Mouse (Mus musculus): Measurements from ENCODE around the gene Olfr132. TPM values are rescaled to one million over a fixed set of nuclear protein-coding genes. Genes with fewer than 3 reads are reported as not detected.
"Not testable (repeated sequence)": the region's sequence is repeated elsewhere in the genome, so short reads cannot be mapped to it uniquely, and the experiment has no call there.

Gene Olfr132
- total RNA-seq (2021), result not detected

GRCm38 (mm10) chr17:38134426-38134825 is at the start of gene Olfr132:
Gene Olfr132 (minus strand): TSS chr17:38134526.
- no peak for DNase-seq (ENCODE audit: low spot score in 2 of 2)
- intact Hi-C loops (cut with DNase I), result no loop called here

DNA sequence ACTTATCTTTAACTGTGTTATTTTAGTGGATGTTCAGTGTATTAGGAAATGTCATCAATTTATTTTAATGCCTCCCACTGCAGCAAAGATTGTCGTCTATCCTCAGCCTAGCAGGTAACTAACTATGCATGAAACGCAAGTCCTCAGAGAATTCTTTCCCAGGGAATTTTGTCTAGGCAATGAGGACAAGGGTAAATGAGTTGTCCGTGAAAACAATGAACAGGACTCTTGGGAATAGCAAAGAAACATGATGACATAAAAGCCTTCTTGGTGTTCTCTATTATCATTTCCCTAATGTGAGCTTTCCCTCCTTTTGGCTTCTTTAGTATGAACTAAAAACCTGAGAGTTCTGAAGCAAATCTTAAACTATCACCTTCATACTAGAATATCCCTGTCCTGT is 36.8 kb upstream of the Olfr132 start, which contains the start of gene Olfr134:
Gene Olfr134, plus strand, starts transcription at position 301 of the 400 bp plus-strand sequence.
- DNase-seq (ENCODE audit: low spot score in 2 of 2), result no peak
- intact Hi-C loops (cut with DNase I), result no loop called here

GRCm38 (mm10) chr17:38144981-38145380 is 10.7 kb upstream of the Olfr132 start, which contains the start of gene Olfr133:
Gene Olfr133 (plus strand): TSS chr17:38145281.
- intact Hi-C loops (cut with DNase I), result no loop called here
- no peak for DNase-seq (ENCODE audit: low spot score in 2 of 2)

DNA sequence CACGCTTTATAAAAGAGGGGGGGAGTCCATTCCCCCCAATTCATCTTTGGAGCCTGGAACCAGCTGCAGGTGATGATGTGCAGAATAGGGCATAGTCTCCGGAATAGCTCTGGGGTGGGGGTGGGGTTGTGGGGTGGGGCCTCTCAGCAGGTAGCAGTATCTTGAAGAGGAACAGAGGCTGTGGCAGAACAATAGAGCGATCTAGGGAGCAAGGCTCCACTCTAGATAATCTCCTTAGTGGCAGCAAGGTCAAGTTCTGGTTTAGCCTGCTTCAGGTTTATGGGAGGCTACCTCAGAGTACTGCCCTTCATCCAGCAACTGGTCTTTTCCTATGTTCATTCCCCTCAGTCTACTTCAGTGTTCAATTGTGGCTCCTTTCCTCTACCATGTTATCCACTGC is 9.0 kb downstream of the Olfr132 start:
- intact Hi-C loops (cut with DNase I); DNase-seq (ENCODE audit: low spot score in 2 of 2): not testable (repeated sequence)

DNA sequence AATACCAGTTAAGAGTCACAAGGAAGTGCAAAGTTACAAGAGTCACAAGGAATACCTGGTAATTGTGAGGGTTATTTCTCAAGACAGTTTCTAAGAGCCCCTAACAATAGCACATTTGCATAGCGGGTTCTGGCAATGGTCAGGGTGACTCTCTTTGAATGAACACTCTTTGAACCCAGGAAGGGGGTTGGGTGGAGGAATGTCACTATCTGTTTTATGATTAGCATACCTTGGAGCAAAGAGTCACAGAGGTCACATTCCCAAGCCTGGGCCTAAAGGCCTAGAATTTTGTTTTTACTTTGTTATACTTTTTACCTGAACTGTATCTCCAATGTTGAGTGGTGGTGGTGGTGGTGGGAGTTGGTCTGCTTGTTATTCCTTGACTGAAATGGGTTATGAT is 10.1 kb downstream of the Olfr132 start:
- intact Hi-C loops (cut with DNase I); DNase-seq (ENCODE audit: low spot score in 2 of 2): not testable (repeated sequence)

DNA sequence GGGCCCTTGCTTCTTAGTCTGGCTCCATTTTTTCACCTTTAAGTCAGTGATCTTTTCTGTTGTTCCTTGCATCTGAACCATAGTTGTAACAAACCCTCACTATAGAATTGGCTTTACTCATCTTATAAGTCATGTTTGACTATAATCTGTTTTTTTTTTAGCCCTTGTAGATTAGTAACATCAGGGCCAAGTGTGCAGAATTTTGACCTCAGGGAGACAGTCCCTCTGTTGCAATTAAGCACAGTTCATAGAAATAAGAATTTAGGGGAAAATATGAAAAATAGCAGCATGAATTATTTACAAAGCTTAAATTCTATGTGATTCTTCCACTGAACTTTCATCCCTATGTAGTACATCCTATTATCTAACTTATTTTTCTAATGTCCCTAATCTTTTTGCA is 45.7 kb downstream of the Olfr132 start, which contains the start of gene Olfr131:
Gene Olfr131, minus strand, starts transcription at position 101 of the 400 bp plus-strand sequence.
- intact Hi-C loops (cut with DNase I), result no loop called here
- no peak for DNase-seq (ENCODE audit: low spot score in 2 of 2)

DNA sequence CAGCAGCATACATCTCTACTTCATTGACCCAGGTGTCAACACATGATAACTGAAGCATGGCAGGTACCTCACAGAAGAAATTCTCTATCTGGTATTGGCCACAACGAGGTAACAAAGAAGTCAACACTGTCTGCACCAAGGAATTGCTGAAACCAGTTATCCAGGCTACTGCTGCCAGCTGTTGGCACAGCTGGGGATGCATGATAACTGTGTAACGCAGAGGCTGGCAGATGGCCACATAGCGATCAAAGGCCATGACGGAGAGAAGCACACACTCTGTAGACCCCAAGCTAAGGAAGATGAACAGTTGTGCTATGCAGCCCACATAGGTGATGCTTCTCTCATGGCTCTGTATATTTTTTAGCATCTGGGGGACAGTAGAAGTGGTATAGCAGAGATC is 52.0 kb downstream of the Olfr132 start:
- intact Hi-C loops (cut with DNase I), result no loop called here

More for the DNA sequence above, 52.0 kb downstream of the Olfr132 start:
- DNase-seq (ENCODE audit: low spot score in 2 of 2), result no peak

Other genes with a start within 250 kb of the Olfr132 start
- not detected for gene Olfr127, start 234.1 kb downstream of the Olfr132 start, total RNA-seq (2021)
- gene Olfr128, start 214.0 kb downstream of the Olfr132 start, total RNA-seq (2021), result not detected
- gene Olfr761, start 181.4 kb downstream of the Olfr132 start, total RNA-seq (2021), result not detected
- gene Olfr129, start 74.4 kb downstream of the Olfr132 start, total RNA-seq (2021), result not detected
- gene Olfr130, start 70.6 kb downstream of the Olfr132 start, total RNA-seq (2021), result not detected
- gene Olfr131, start 45.8 kb downstream of the Olfr132 start, total RNA-seq (2021), result not detected
- not detected for gene Olfr133, start 10.8 kb upstream of the Olfr132 start, total RNA-seq (2021)
- gene Olfr134, start 36.9 kb upstream of the Olfr132 start, total RNA-seq (2021), result not detected
- gene Olfr135, start 69.8 kb upstream of the Olfr132 start, total RNA-seq (2021), result not detected
- gene Olfr138, start 126.5 kb upstream of the Olfr132 start, total RNA-seq (2021), result not detected
- not detected for gene Olfr137, start 173.0 kb upstream of the Olfr132 start, total RNA-seq (2021)
- gene Olfr136, start 195.3 kb upstream of the Olfr132 start, total RNA-seq (2021), result not detected

Measured in left cerebral cortex, postnatal 25 days (tissue).